Mouse (Mus musculus) kidney, adult 2 months (tissue): ENCODE data around the gene Shisa6.

Experiments
- CTCF ChIP-seq: fragments of 200-500 bp; conservative IDR thresholded peaks from 2 replicates; pipeline ENCODE4 v1.5.1; 2011; ENCODE audit warnings: low read depth, mild to moderate bottlenecking, control low read depth, low read length, moderate library complexity, mixed read lengths; ENCODE audit not compliant: insufficient read depth, insufficient read length
- POLR2A ChIP-seq: fragments of 200-500 bp; IDR thresholded peaks from one replicate; pipeline ENCODE4 v1.6.1; 2011; ENCODE audit warnings: low read depth, low read length, control low read depth

- TF ChIP-seq CTCF: no peak
- TF ChIP-seq POLR2A: no peak
These were observed 42.6 kb upstream of the Shisa6 start for GRCm38 (mm10) chr11:66568386-66568791.
